Mouse (Mus musculus) heart, embryonic 10.5 days (tissue): Measurements from ENCODE around the gene Cldn16. TPM values are rescaled to one million over a fixed set of nuclear protein-coding genes. Genes with fewer than 3 reads are reported as not detected.
A peak's percentile ranks its signal among the peaks of the same experiment; 100 is the strongest.
"Not testable (repeated sequence)": the region's sequence is repeated elsewhere in the genome, so short reads cannot be mapped to it uniquely, and the experiment has no call there.

Experiments used
- DNase-seq: peaks from one replicate; pipeline ENCODE4 v3.0.0-alpha.2; 2017; ENCODE audit warnings: low spot score
- H3K27ac ChIP-seq: fragments of 300-500 bp; sonication (generic); 2 replicates; pipeline ENCODE4 v1.5.1; 2016; ENCODE audit warnings: mild to moderate bottlenecking
- H3K27me3 ChIP-seq: fragments of 300-500 bp; sonication (generic); 2 replicates; pipeline ENCODE4 v1.6.1; 2016; ENCODE audit warnings: mild to moderate bottlenecking; ENCODE audit not compliant: poor library complexity, insufficient read depth, severe bottlenecking
- H3K36me3 ChIP-seq: fragments of 300-500 bp; sonication (generic); 2 replicates; pipeline ENCODE4 v1.6.1; 2016; ENCODE audit warnings: mild to moderate bottlenecking, moderate library complexity
- H3K4me1 ChIP-seq: fragments of 300-500 bp; sonication (generic); 2 replicates; pipeline ENCODE4 v1.6.1; 2016; ENCODE audit warnings: mild to moderate bottlenecking
- H3K4me3 ChIP-seq: fragments of 300-500 bp; sonication (generic); 2 replicates; pipeline ENCODE4 v1.5.1; 2016; ENCODE audit warnings: mild to moderate bottlenecking, moderate library complexity
- H3K9me3 ChIP-seq: fragments of 300-500 bp; sonication (generic); 2 replicates; pipeline ENCODE4 v1.6.1; 2016; ENCODE audit warnings: mild to moderate bottlenecking, moderate library complexity
- WGBS: fragments of 180-500 bp; shearing (Covaris S2); methylation state at CpG from one replicate; pipeline ENCODE4 v1.1.7; 2016; 5-methylcytosine and 5-hydroxymethylcytosine counted together
- polyA plus RNA-seq: library from polyadenylated mRNA; unstranded; fragments of >200 nt; fragmentation: Nextera tagmentation; extraction: Ambion mirVana; gene quantifications from 2 replicates; pipeline ENCODE4 v1.2.1, GENCODE M21; 2016

Cldn16 gene
- polyA plus RNA-seq, 1 experiment from 2014 or later = not detected

DNA sequence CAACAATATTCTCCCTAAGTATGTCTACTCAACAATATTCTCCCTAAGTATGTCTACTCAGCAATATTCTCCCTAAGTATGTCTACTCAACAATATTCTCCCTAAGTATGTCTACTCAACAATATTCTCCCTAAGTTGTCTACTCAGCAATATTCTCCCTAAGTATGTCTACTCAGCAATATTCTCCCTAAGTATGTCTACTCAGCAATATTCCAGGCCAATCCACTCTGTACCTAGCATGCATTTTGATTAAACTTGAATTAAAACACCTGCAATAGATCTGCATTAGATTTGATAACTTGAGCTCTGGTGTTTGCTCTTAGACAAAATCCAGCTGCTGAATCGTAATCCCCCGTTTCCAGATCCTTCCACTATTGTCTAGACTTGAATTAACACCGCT is 36.8 kb downstream of the Cldn16 start:
- not testable (repeated sequence) for H3K36me3 ChIP-seq, DNase-seq, H3K9me3 ChIP-seq, H3K27ac ChIP-seq, H3K27me3 ChIP-seq, H3K4me3 ChIP-seq, H3K4me1 ChIP-seq
- WGBS = 90% methylated on average over 3 of the region's 3 CpGs

DNA sequence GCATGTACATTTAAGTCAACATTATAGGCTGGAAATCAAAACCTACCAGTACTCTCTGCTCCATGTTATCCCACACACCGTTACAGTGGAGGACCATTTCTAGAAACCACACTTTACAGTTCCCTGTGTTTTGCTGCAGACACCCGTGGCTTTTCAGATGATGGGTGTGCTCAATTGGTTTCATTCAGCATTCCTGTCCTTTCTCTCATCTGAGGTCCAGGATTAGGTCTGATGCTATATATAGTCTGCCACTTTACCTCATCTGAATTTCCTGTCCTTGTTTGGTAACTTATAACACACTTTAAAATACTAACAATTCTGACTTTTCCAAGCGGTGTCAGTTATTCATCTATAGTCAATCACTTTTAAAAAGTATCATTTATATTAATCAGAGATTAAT is 37.8 kb downstream of the Cldn16 start:
- H3K27ac ChIP-seq = peak overlapping the region; percentile 70
- no peaks in the 10 kb centered on the region for H3K27me3 ChIP-seq
- WGBS = 53% methylated on average over 3 of the region's 3 CpGs

DNA sequence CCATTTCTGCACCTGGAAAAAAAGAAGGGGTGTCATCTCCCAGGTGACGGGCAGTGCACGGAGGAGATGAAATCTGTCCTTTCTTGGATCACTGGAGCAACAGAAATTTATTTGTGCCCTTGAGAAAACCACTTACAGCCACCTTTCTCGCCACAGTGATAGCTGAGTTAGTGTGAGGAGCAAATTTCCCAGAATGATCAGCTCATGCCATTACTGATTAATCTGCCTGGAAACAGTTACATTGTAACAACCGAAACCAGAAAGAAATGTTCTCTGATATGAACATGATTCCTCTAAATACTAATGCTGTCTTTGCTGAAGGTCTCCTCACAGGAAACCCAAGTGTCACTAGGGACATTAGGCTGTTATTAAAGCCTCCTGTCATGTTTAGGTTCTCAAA is 42.0 kb downstream of the Cldn16 start:
- H3K4me1 ChIP-seq = no peaks in the 10 kb centered on the region
- DNase-seq = no peak
- no peak overlapping the region for H3K4me3 ChIP-seq
- no peaks in the 10 kb centered on the region for H3K36me3 ChIP-seq
- H3K9me3 ChIP-seq = no peaks in the 10 kb centered on the region
- H3K27ac ChIP-seq = no peak overlapping the region
- H3K27me3 ChIP-seq = no peaks in the 10 kb centered on the region
- WGBS = 88% methylated on average over 4 of the region's 4 CpGs

More for the DNA sequence above, 37.8 kb downstream of the Cldn16 start:
- H3K4me1 ChIP-seq = no peaks in the 10 kb centered on the region
- H3K36me3 ChIP-seq = no peaks in the 10 kb centered on the region
- no peak for DNase-seq
- H3K4me3 ChIP-seq = no peak overlapping the region
- H3K9me3 ChIP-seq = no peaks in the 10 kb centered on the region

DNA sequence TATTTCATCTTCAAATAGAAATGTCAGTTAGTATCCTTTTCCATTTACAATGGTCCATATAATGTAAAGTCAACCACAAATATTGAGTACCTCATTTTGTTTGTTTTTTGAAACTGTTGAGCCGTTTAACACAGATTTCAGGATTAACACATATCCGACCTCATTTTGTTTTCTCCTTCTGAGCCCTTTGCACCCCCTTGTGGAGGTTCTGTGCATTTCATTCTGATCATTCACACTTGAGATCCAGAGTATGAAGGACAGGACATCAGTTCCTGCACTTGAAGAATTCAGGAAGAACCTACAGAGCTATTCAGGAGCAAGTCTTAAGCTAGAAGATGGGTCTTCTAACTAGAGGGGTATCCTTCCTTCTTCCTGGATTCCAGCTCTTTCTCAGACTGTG is 56.7 kb downstream of the Cldn16 start:
- no peak overlapping the region for H3K4me3 ChIP-seq
- H3K27me3 ChIP-seq = no peaks in the 10 kb centered on the region
- no peak for DNase-seq
- H3K27ac ChIP-seq = no peak overlapping the region
- H3K9me3 ChIP-seq = no peaks in the 10 kb centered on the region; the same call in 1 of the 2 replicates
- no peaks in the 10 kb centered on the region for H3K4me1 ChIP-seq
- WGBS = 59% methylated on average over 2 of the region's 2 CpGs
- H3K36me3 ChIP-seq = no peaks in the 10 kb centered on the region

DNA sequence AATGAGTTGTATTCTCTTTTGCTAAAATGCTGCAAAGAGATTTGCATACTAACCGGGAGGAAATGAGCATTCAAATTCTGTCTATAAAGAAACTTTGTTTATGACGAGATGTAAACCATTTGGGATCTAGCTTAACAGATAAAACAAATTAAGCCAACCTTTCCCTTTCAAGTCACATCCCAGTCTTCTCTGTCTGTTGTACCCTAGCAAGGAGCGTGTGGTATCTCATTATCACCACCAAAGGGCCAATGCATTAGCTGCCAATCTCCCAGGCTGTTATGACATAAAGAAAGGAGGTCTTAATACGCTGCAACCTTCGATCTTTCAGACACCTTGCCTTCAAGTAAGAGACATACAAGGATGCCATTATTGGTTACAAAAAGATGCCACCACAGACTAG is 62.9 kb downstream of the Cldn16 start:
- no peaks in the 10 kb centered on the region for H3K4me1 ChIP-seq
- no peaks in the 10 kb centered on the region for H3K27me3 ChIP-seq
- no peak overlapping the region for H3K4me3 ChIP-seq
- no peak for DNase-seq
- H3K36me3 ChIP-seq = no peaks in the 10 kb centered on the region
- H3K27ac ChIP-seq = no peak overlapping the region
- H3K9me3 ChIP-seq = no peaks in the 10 kb centered on the region; the same call in 1 of the 2 replicates
- 80% methylated on average over 5 of the region's 5 CpGs for WGBS

DNA sequence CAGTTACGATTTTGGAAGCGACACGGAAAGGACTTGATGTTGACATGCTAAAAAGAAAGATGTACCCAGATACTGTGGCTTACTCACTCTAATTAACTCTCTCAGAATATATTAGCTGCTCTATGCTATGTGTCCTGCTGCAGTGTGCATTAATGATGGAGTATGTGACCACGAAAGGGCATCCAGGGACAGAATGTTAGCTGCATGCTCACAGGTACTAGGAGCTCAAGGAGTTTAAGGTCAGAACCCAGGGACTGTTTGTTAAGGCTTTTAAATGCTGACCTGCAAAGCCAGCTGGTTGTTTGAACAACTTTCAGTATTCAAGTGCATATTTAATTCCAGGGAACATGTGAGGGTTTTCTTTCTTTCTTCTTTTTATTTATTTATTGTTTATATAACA is 63.7 kb downstream of the Cldn16 start, which contains the start of gene Tmem207:
Gene Tmem207 (minus strand): TSS at position 101 of the 400 bp plus-strand sequence.
- 95% methylated on average over 4 of the region's 4 CpGs for WGBS
- Histone ChIP-seq H3K4me1 (no peaks in the 10 kb centered on the region), H3K9me3 (no peaks in the 10 kb centered on the region), H3K27me3 (no peaks in the 10 kb centered on the region), H3K36me3 (no peaks in the 10 kb centered on the region), H3K27ac (no peak within 1 kb of the TSS), H3K4me3 (no peak within 1 kb of the TSS)
- DNase-seq = no peak

DNA sequence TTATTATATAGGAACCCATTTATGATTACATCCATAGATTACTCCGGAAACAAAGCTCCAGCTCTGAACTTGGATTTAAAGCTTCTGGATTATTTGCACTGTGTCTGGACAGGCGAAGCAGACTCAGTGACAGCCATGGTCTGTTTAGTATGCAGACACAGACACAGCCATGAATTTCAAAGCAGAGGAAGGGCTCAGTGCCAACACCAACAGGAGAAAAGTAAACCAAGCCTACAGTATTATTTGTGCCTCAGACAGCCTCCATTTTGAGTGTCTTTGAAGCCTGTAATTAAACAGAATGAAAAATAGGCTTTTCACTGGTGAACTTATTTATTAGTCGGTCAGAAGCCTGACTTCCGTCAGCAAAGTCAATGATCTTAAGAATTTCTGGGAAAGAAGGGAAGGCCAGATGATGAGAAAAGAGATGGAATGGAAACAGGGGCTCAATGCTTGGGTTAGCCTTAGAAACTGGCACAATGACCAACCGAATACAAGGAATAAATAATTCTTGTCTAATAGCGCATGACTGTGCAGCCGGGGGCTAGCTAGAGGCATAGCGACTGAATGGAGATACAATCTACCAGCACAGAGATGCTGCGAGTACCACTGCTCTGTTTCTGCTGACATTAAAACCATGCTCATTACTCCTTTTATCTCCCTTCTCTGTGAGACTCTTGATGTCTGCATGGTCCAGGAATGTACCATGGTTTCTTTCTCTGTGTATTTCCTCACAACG is 65.2 kb downstream of the Cldn16 start:
- Histone ChIP-seq H3K36me3 (no peaks in the 10 kb centered on the region), H3K9me3 (no peaks in the 10 kb centered on the region), H3K27me3 (no peaks in the 10 kb centered on the region), H3K4me3 (no peak overlapping the region), H3K27ac (no peak overlapping the region), H3K4me1 (no peaks in the 10 kb centered on the region)
- WGBS = 77% methylated on average over 10 of the region's 10 CpGs
- DNase-seq = no peak

DNA sequence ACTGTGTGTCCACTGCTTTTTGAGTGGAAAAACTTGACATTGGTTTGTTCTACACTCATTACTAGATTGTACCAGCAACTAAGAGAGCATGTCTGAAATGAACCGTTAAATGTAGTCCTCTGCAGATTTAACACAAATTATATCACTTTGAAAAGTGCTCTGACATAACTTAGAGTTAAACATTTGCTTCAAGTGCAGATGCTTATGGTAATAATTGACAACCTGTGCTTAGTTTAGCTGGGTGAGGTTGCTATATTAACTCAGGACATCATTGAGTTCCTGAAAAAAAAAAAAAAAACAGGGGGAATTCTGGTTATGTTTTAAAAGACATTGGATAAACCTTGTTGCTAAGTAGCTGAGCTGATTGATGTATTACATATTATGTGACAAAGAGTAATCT is 67.5 kb downstream of the Cldn16 start:
- H3K4me1 ChIP-seq = no peaks in the 10 kb centered on the region
- H3K4me3 ChIP-seq = no peak overlapping the region
- H3K36me3 ChIP-seq = no peaks in the 10 kb centered on the region
- H3K27ac ChIP-seq = no peak overlapping the region
- H3K27me3 ChIP-seq = no peaks in the 10 kb centered on the region
- DNase-seq = no peak
- no peaks in the 10 kb centered on the region for H3K9me3 ChIP-seq
- WGBS = 84% methylated on average over 1 of the region's 1 CpGs

DNA sequence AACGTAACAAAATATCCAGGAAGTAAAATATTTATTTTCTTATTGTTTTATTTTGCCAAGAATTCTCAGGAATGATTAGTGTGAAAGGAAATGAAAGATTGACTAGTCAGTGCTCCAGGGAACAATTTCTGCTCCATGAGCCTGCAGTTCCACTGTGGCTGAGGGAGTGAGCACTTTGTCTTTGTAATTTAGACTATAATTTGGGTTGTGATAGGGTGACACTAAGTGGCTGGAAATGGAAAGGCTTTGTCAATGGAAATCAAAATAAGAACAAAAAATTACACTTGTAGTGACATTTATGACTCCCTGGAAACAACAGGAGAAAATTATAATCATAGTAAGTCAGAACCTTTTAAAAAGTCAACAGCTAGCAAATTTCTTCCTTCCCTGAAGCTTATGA is 69.4 kb downstream of the Cldn16 start:
- H3K27ac ChIP-seq = no peak overlapping the region

More for the DNA sequence above, 69.4 kb downstream of the Cldn16 start:
- DNase-seq = no peak
- WGBS = 84% methylated on average over 1 of the region's 1 CpGs
- no peaks in the 10 kb centered on the region for H3K4me1 ChIP-seq
- H3K36me3 ChIP-seq = no peaks in the 10 kb centered on the region
- H3K27me3 ChIP-seq = no peaks in the 10 kb centered on the region
- H3K9me3 ChIP-seq = no peaks in the 10 kb centered on the region
- no peak overlapping the region for H3K4me3 ChIP-seq

Other genes with a start within 250 kb of the Cldn16 start
- 1.1 and 3.6 TPM in 2 replicates for gene Cldn1, start 91.3 kb upstream of the Cldn16 start, polyA plus RNA-seq
- gene Tmem207, start 63.6 kb downstream of the Cldn16 start, polyA plus RNA-seq = not detected in 2 replicates
- gene Il1rap, start 118.6 kb downstream of the Cldn16 start, polyA plus RNA-seq = 5.2 and 7.4 TPM in 2 replicates